Mouse (Mus musculus): ENCODE measurements around the gene Sds.

GRCm38 (mm10) chr5:120431001-120431583 is 45.2 kb upstream of the Sds start:
- TF ChIP-seq POLR2A (IDR thresholded peaks at IDR 0.05; ENCODE audit: borderline replicate concordance, control insufficient read depth, low read depth, low read length) (no peak), CTCF (IDR thresholded peaks at IDR 0.05; ENCODE audit: control insufficient read depth, insufficient read depth, low read length) (no peak)
